Mouse (Mus musculus) forebrain, embryonic 13.5 days (tissue): Measurements from ENCODE around the gene Cc2d1b. TPM values are rescaled to one million over a fixed set of nuclear protein-coding genes. Genes with fewer than 3 reads are reported as not detected.

Experiments
- polyA plus RNA-seq: library from polyadenylated mRNA; unstranded; fragments of >200 nt; fragmentation: Nextera tagmentation; extraction: Ambion mirVana; gene quantifications from 2 replicates; pipeline ENCODE4 v1.2.1, GENCODE M21; 2015

Gene Cc2d1b
- polyA plus RNA-seq, 1 experiment from 2014 or later = 18.8 TPM

Other genes starting within 250 kb of the Cc2d1b start
- 1.4 and 2.6 TPM in 2 replicates for gene Shisal2a, start 236.6 kb upstream of the Cc2d1b start, polyA plus RNA-seq
- gene Gpx7, start 213.0 kb upstream of the Cc2d1b start, polyA plus RNA-seq = 26.9 and 28.8 TPM in 2 replicates
- 89.3 and 91.5 TPM in 2 replicates for gene Tut4, start 160.5 kb upstream of the Cc2d1b start, polyA plus RNA-seq
- 112 and 114 TPM in 2 replicates for gene Prpf38a, start 40.6 kb upstream of the Cc2d1b start, polyA plus RNA-seq
- 6.6 and 8.1 TPM in 2 replicates for gene Orc1, start 40.5 kb upstream of the Cc2d1b start, polyA plus RNA-seq
- gene 3110021N24Rik, start 99.7 kb downstream of the Cc2d1b start, polyA plus RNA-seq = 1.6 and 2.2 TPM in 2 replicates
- gene Zfyve9, start 160.9 kb downstream of the Cc2d1b start, polyA plus RNA-seq = 5.4 and 5.5 TPM in 2 replicates
- gene Btf3l4, start 213.7 kb downstream of the Cc2d1b start, polyA plus RNA-seq = 256 and 275 TPM in 2 replicates
- gene Txndc12, start 214.7 kb downstream of the Cc2d1b start, polyA plus RNA-seq = 89.6 and 92.8 TPM in 2 replicates
- gene Kti12, start 227.8 kb downstream of the Cc2d1b start, polyA plus RNA-seq = 35.1 and 38.5 TPM in 2 replicates
- 1.4 and 1.7 TPM in 2 replicates for gene A730015C16Rik, start 228.7 kb downstream of the Cc2d1b start, polyA plus RNA-seq